Mouse (Mus musculus) kidney, embryonic 15.5 days (tissue): ENCODE measurements around the gene Olfr1413. TPM values are rescaled to one million over a fixed set of nuclear protein-coding genes. Genes with fewer than 3 reads are reported as not detected.

Experiments
- ATAC-seq: fragments of 200-750 bp; cut with Nextera tagmentation; replicated peaks from 2 replicates; pipeline ENCODE4 v1.8.0; 2017; ENCODE audit warnings: moderate TSS enrichment; ENCODE audit not compliant: low FRiP score
- H3K27ac ChIP-seq: fragments of 300-500 bp; sonication (generic); 2 replicates; pipeline ENCODE4 v1.5.1; 2015; ENCODE audit warnings: mild to moderate bottlenecking, inconsistent platforms
- H3K27me3 ChIP-seq: fragments of 300-500 bp; sonication (generic); 2 replicates; pipeline ENCODE4 v1.6.1; 2015; ENCODE audit warnings: inconsistent platforms
- H3K36me3 ChIP-seq: fragments of 300-500 bp; sonication (generic); 2 replicates; pipeline ENCODE4 v1.6.1; 2015; ENCODE audit warnings: inconsistent platforms
- H3K4me1 ChIP-seq: fragments of 300-500 bp; sonication (generic); 2 replicates; pipeline ENCODE4 v1.6.1; 2015; ENCODE audit warnings: inconsistent platforms
- H3K4me2 ChIP-seq: fragments of 300-500 bp; sonication (generic); 2 replicates; pipeline ENCODE4 v1.6.1; 2015; ENCODE audit warnings: moderate library complexity, mild to moderate bottlenecking, inconsistent platforms
- H3K4me3 ChIP-seq: fragments of 300-500 bp; sonication (generic); replicated peaks from 2 replicates; pipeline ENCODE4 v1.5.1; 2015; ENCODE audit warnings: mild to moderate bottlenecking, inconsistent platforms
- H3K9ac ChIP-seq: fragments of 300-500 bp; sonication (generic); 2 replicates; pipeline ENCODE4 v1.6.1; 2015; ENCODE audit warnings: mild to moderate bottlenecking, inconsistent platforms
- H3K9me3 ChIP-seq: fragments of 300-500 bp; sonication (generic); replicated peaks from 2 replicates; pipeline ENCODE4 v1.6.1; 2016; ENCODE audit warnings: inconsistent platforms
- WGBS: fragments of 180-500 bp; shearing (Covaris S2); methylation state at CpG from one replicate; pipeline ENCODE4 v1.1.7; 2015; ENCODE audit warnings: mixed read lengths; 5-methylcytosine and 5-hydroxymethylcytosine counted together
- polyA plus RNA-seq: library from polyadenylated mRNA; unstranded; fragments of >200 nt; fragmentation: Nextera tagmentation; extraction: Ambion mirVana; gene quantifications from 2 replicates; pipeline ENCODE4 v1.2.1, GENCODE M21; 2015

Gene Olfr1413
- polyA plus RNA-seq, 1 experiment from 2014 or later = not detected

DNA sequence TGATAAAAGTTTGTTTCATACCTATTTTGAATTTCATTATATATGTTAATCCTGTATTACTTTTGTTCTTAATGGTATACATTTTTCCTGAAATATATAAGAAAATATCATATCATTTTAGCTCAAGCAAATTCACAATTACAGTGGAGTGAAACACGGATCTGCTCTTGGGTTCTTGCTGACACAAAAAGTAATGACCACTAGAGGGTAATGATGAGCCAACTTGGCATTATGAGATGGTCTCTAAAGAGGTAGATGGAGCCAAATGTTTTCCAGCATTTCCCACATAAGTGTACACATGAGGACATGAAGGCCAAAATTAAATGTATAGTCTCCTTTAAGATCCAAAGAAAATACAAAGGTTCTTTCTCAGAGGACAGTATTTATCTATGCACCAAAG, 43.4 kb downstream of the Olfr1413 start:
- WGBS = 12% methylated on average over 1 of the region's 1 CpGs
- peaks cover 32% of the 10 kb centered on the region for H3K27me3 ChIP-seq
- H3K4me3 ChIP-seq = no peak overlapping the region
- no peak overlapping the region for H3K4me2 ChIP-seq
- no peaks in the 10 kb centered on the region for H3K36me3 ChIP-seq
- no peaks in the 10 kb centered on the region for H3K4me1 ChIP-seq
- no peak overlapping the region for H3K27ac ChIP-seq
- no peak for ATAC-seq
- no peak overlapping the region for H3K9ac ChIP-seq
- no peaks in the 10 kb centered on the region for H3K9me3 ChIP-seq

DNA sequence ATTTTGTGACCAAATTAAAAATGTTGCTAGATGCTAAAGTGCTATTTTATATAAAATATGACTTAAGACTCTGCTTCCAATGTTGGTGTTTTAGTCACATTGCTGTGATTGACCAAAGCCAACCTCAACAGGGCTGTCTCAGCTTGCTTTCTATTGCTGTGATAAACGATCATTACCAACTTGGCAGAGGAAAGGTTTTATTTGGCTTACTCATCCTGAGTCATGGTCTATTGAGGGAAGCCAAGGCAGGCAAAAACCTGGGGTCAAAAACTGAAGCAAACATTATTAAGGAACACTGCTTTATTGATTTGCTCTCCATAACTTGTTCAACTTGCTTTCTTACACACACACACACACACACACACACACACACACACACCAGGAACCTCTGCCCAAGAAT, 44.9 kb downstream of the Olfr1413 start:
- no peak overlapping the region for H3K27ac ChIP-seq
- peaks cover 25% of the 10 kb centered on the region for H3K27me3 ChIP-seq
- ATAC-seq = no peak
- 68% methylated on average over 1 of the region's 1 CpGs for WGBS
- no peaks in the 10 kb centered on the region for H3K4me1 ChIP-seq
- H3K4me2 ChIP-seq = no peak overlapping the region
- no peaks in the 10 kb centered on the region for H3K36me3 ChIP-seq
- H3K4me3 ChIP-seq = no peak overlapping the region
- no peaks in the 10 kb centered on the region for H3K9me3 ChIP-seq
- no peak overlapping the region for H3K9ac ChIP-seq

GRCm38 (mm10) chr1:92617488-92617887, 46.4 kb downstream of the Olfr1413 start, which contains the start of gene Olfr12:
TSS of gene Olfr12 (plus strand) at chr1:92617788.
- ATAC-seq = no peak
- Histone ChIP-seq H3K9ac (no peak within 1 kb of the TSS), H3K4me2 (no peak within 1 kb of the TSS), H3K4me3 (no peak within 1 kb of the TSS), H3K36me3 (no peaks in the 10 kb centered on the region), H3K27me3 (peaks cover 25% of the 10 kb centered on the region), H3K9me3 (no peaks in the 10 kb centered on the region), H3K4me1 (no peaks in the 10 kb centered on the region), H3K27ac (no peak within 1 kb of the TSS)
- 67% methylated on average over 2 of the region's 2 CpGs for WGBS

DNA sequence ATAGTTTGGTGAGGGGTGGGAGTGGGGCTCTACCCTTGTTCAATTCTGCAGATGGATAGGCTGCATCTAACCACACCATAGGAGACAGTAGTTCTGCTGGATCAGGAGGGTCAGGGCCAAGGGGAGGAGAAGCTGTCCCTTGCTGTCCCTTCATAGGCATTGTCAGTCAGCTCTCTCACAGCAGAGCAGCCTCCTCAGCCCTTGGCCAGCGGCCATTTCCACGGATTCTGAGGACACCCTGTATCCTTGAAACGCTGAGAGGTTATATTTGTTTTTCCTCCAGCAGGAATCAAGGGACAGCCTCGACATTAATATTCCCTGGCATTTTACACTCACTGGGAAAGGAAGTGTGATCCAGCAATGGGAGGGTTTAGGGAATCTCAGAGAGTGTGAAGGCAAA, 47.2 kb downstream of the Olfr1413 start:
- no peak for ATAC-seq

More for the DNA sequence above, 47.2 kb downstream of the Olfr1413 start:
- no peaks in the 10 kb centered on the region for H3K36me3 ChIP-seq
- peaks cover 25% of the 10 kb centered on the region for H3K27me3 ChIP-seq
- WGBS = 51% methylated on average over 4 of the region's 4 CpGs
- H3K4me1 ChIP-seq = no peaks in the 10 kb centered on the region
- H3K27ac ChIP-seq = no peak overlapping the region
- no peak overlapping the region for H3K9ac ChIP-seq
- no peaks in the 10 kb centered on the region for H3K9me3 ChIP-seq
- no peak overlapping the region for H3K4me2 ChIP-seq
- no peak overlapping the region for H3K4me3 ChIP-seq

Other genes starting within 250 kb of the Olfr1413 start
- gene Ndufa10, start 97.5 kb upstream of the Olfr1413 start, polyA plus RNA-seq = 303 and 309 TPM in 2 replicates
- not detected in 2 replicates for gene Olfr1416, start 86.2 kb upstream of the Olfr1413 start, polyA plus RNA-seq
- gene Olfr1415, start 75.2 kb upstream of the Olfr1413 start, polyA plus RNA-seq = not detected in 2 replicates
- not detected in 2 replicates for gene Olfr1414, start 52.7 kb upstream of the Olfr1413 start, polyA plus RNA-seq
- not detected in 2 replicates for gene Olfr1412, start 14.5 kb downstream of the Olfr1413 start, polyA plus RNA-seq
- not detected in 2 replicates for gene Olfr1411, start 23.1 kb downstream of the Olfr1413 start, polyA plus RNA-seq
- not detected in 2 replicates for gene Olfr1410, start 34.5 kb downstream of the Olfr1413 start, polyA plus RNA-seq
- gene Olfr12, start 46.5 kb downstream of the Olfr1413 start, polyA plus RNA-seq = not detected in 2 replicates
- 409 and 435 TPM in 2 replicates for gene Cops9, start 70.7 kb downstream of the Olfr1413 start, polyA plus RNA-seq
- gene Otos, start 77.5 kb downstream of the Olfr1413 start, polyA plus RNA-seq = 0.33 and 0.39 TPM in 2 replicates